Mouse (Mus musculus) embryonic fibroblast, embryonic 13.5 days (primary cell): ENCODE measurements around the gene Msantd3.

Experiments
- CTCF ChIP-seq: IDR thresholded peaks from 2 replicates; pipeline ENCODE4 v1.5.1; 2011; ENCODE audit warnings: mild to moderate bottlenecking, control low read depth, low read length, moderate library complexity, borderline replicate concordance; ENCODE audit not compliant: insufficient read depth
- POLR2A ChIP-seq: IDR thresholded peaks from 2 replicates; pipeline ENCODE4 v1.6.1; 2011; ENCODE audit warnings: low read depth, mild to moderate bottlenecking, control low read depth, low read length, moderate library complexity

DNA sequence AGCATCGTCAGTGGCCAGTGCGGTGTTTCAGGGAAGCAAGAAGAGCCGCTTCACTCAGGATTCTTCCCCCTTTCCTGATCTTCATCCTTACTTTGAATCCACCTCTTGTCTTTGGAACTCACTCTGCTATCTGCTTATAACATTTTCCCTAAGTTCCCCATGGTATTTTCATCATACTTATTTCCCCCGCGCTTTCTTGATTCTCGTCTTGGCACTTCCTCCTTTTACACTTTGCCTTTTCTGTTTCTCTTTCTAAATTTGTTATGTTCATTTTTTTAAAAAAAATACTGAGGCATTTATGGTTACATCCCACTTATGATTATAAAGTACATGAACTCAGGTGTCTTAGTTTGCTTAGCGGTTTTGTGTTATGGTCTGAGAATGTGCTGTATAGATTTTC lies 53.1 kb downstream of the Msantd3 start:
- no peak for TF ChIP-seq POLR2A
- no peak for TF ChIP-seq CTCF
